Mouse (Mus musculus) heart, postnatal 10 days (tissue): Measurements from ENCODE around the gene Kif18a. TPM values are rescaled to one million over a fixed set of nuclear protein-coding genes. Genes with fewer than 3 reads are reported as not detected.

Source experiments
- DNase-seq, 2 experiments: peaks; one replicate each; pipeline ENCODE4 v3.0.0; 2021
- intact Hi-C: fragments of 180-260 bp; cut with DNase I; formaldehyde crosslinking; loops from one replicate; pipeline ENCODE4 v1.15.1; 2025
- total RNA-seq, 2 experiments: library from RNA; stranded (reverse); gene quantifications; 2 replicates each; pipeline ENCODE4 v1.2.3; 2021

Kif18a gene
- total RNA-seq, 2 experiments from 2014 or later = 2.7 to 2.8 TPM

GRCm38 (mm10) chr2:109365962-109366361 is 85.4 kb downstream of the Kif18a start:
- no peak for DNase-seq
- intact Hi-C loops = no loop called here

- intact Hi-C loops = no loop called here
- no peak for DNase-seq
Measured at GRCm38 (mm10) chr2:109374881-109375280, 94.3 kb downstream of the Kif18a start.

- DNase-seq = no peak
- intact Hi-C loops = no loop called here
Measured at GRCm38 (mm10) chr2:109384019-109384418, 103.5 kb downstream of the Kif18a start.

GRCm38 (mm10) chr2:109386211-109386610 is 105.7 kb downstream of the Kif18a start:
- intact Hi-C loops = no loop called here
- DNase-seq = no peak

- intact Hi-C loops = no loop called here
- DNase-seq = no peak
Measured at GRCm38 (mm10) chr2:109388733-109389132, 108.2 kb downstream of the Kif18a start.

GRCm38 (mm10) chr2:109389977-109390376 is 109.4 kb downstream of the Kif18a start:
- intact Hi-C loops = no loop called here
- DNase-seq = no peak

Other genes starting within 250 kb of the Kif18a start
- 10 to 100 TPM; 12.4 to 13.0 TPM for gene Mettl15, start within 50 bp of the Kif18a start, total RNA-seq